Mouse (Mus musculus) gastrocnemius, adult 8-10 months (tissue): ENCODE measurements around the gene Olfr695. TPM values are rescaled to one million over a fixed set of nuclear protein-coding genes. Genes with fewer than 3 reads are reported as not detected.
"Not testable (repeated sequence)": the region's sequence is repeated elsewhere in the genome, so short reads cannot be mapped to it uniquely, and the experiment has no call there.

Source experiments
- DNase-seq, 2 experiments: peaks; one replicate each; pipeline ENCODE4 v3.0.0; 2022; ENCODE audit warnings: low spot score in 2 of 2
- total RNA-seq, 4 experiments: library from RNA; stranded (reverse); gene quantifications; 2 replicates each; pipeline ENCODE4 v1.2.4; 2022

The Olfr695 gene
- total RNA-seq: not detected

- no peak for DNase-seq
These were observed at the start of gene Olfr695 for GRCm38 (mm10) chr7:106716296-106716695. Gene Olfr695, minus strand, starts transcription at chr7:106716396.

GRCm38 (mm10) chr7:106761008-106761407 lies 44.8 kb upstream of the Olfr695 start:
- not testable (repeated sequence) for DNase-seq

- DNase-seq: no peak
These were observed 42.6 kb upstream of the Olfr695 start for GRCm38 (mm10) chr7:106758800-106759199.

GRCm38 (mm10) chr7:106755297-106755696 lies 39.1 kb upstream of the Olfr695 start, which contains the start of gene Olfr698:
Gene Olfr698, minus strand, starts transcription at chr7:106755397.
- DNase-seq: no peak

GRCm38 (mm10) chr7:106745811-106746210 lies 29.6 kb upstream of the Olfr695 start:
- no peak for DNase-seq

GRCm38 (mm10) chr7:106742343-106742742 lies 26.1 kb upstream of the Olfr695 start, which contains the start of gene Olfr697:
Gene Olfr697, minus strand, starts transcription at chr7:106742443.
- DNase-seq: no peak

GRCm38 (mm10) chr7:106737028-106737427 lies 20.8 kb upstream of the Olfr695 start:
- no peak for DNase-seq

- DNase-seq: no peak
These were observed 17.5 kb upstream of the Olfr695 start for GRCm38 (mm10) chr7:106733717-106734116.

GRCm38 (mm10) chr7:106725654-106726053 lies 9.5 kb upstream of the Olfr695 start:
- not testable (repeated sequence) for DNase-seq

GRCm38 (mm10) chr7:106711463-106711862 lies 4.7 kb downstream of the Olfr695 start:
- no peak for DNase-seq

- not testable (repeated sequence) for DNase-seq
These were observed 8.5 kb downstream of the Olfr695 start for GRCm38 (mm10) chr7:106707705-106708104.

GRCm38 (mm10) chr7:106696891-106697290 lies 19.3 kb downstream of the Olfr695 start:
- no peak for DNase-seq

GRCm38 (mm10) chr7:106692976-106693375 lies 23.2 kb downstream of the Olfr695 start:
- no peak for DNase-seq

GRCm38 (mm10) chr7:106691714-106692113 lies 24.5 kb downstream of the Olfr695 start, which contains the start of gene Olfr694:
Gene Olfr694, minus strand, starts transcription at chr7:106691814.
- DNase-seq: no peak

GRCm38 (mm10) chr7:106685382-106685781 lies 30.8 kb downstream of the Olfr695 start:
- no peak for DNase-seq

GRCm38 (mm10) chr7:106680484-106680883 lies 35.7 kb downstream of the Olfr695 start, which contains the start of gene Olfr693:
Gene Olfr693, minus strand, starts transcription at chr7:106680584.
- no peak for DNase-seq

Other genes starting within 250 kb of the Olfr695 start
- gene Olfr693, start 35.8 kb downstream of the Olfr695 start, total RNA-seq: not detected
- gene Olfr694, start 24.6 kb downstream of the Olfr695 start, total RNA-seq: not detected
- gene Olfr697, start 26.0 kb upstream of the Olfr695 start, total RNA-seq: not detected
- not detected for gene Olfr698, start 39.0 kb upstream of the Olfr695 start, total RNA-seq
- gene Olfr699, start 76.8 kb upstream of the Olfr695 start, total RNA-seq: not detected
- not detected for gene Olfr700, start 92.4 kb upstream of the Olfr695 start, total RNA-seq
- not detected for gene Olfr701, start 97.7 kb upstream of the Olfr695 start, total RNA-seq
- gene Olfr702, start 117.5 kb upstream of the Olfr695 start, total RNA-seq: not detected
- gene Olfr703, start 127.0 kb upstream of the Olfr695 start, total RNA-seq: not detected
- not detected for gene Olfr704, start 146.8 kb upstream of the Olfr695 start, total RNA-seq
- not detected for gene Olfr705, start 160.5 kb upstream of the Olfr695 start, total RNA-seq
- not detected for gene Olfr706, start 171.8 kb upstream of the Olfr695 start, total RNA-seq
- gene Olfr707, start 184.8 kb upstream of the Olfr695 start, total RNA-seq: not detected
- gene Olfr1532-ps1, start 191.6 kb upstream of the Olfr695 start, total RNA-seq: not detected
- not detected for gene Olfr709-ps1, start 215.8 kb upstream of the Olfr695 start, total RNA-seq
- gene Olfr710, start 231.9 kb upstream of the Olfr695 start, total RNA-seq: not detected
- not detected for gene Olfr6, start 247.5 kb upstream of the Olfr695 start, total RNA-seq